Mouse (Mus musculus): ENCODE results near the gene Eif2b4. TPM values are rescaled to one million over a fixed set of nuclear protein-coding genes. Genes with fewer than 3 reads are reported as not detected.
A peak's percentile ranks its signal among the peaks of the same experiment; 100 is the strongest.

Gene Eif2b4
- polyA plus RNA-seq, 1 experiment from 2014 or later = 42.2 TPM

GRCm38 (mm10) chr5:31201042-31201741 is 8.0 kb upstream of the Eif2b4 start:
- H3K27ac ChIP-seq (ENCODE audit: low read length) = peak overlapping the region; percentile 84

GRCm38 (mm10) chr5:31200327-31200768 is 7.1 kb upstream of the Eif2b4 start:
- Histone ChIP-seq H3K27me3 (ENCODE audit: control insufficient read depth, insufficient read depth, low read depth, low read length) (no peaks in the 10 kb centered on the region), H3K4me2 (ENCODE audit: low read depth, low read length) (no peak overlapping the region), H3K36me3 (ENCODE audit: control insufficient read depth, insufficient read depth) (peaks cover 68% of the 10 kb centered on the region), H3K9ac (ENCODE audit: low read depth, low read length) (no peak overlapping the region), H3K27ac (ENCODE audit: low read length) (no peak overlapping the region), H3K4me1 (ENCODE audit: control insufficient read depth, low read depth, low read length) (peaks cover 11% of the 10 kb centered on the region), H3K9me3 (replicated peaks; ENCODE audit: control insufficient read depth, low read length) (no peaks in the 10 kb centered on the region), H3K4me3 (ENCODE audit: low read depth, low read length) (no peak overlapping the region)
- ATAC-seq (ENCODE audit: low read depth) = no peak
- 87% methylated on average over 27 of the region's 27 CpGs for WGBS (ENCODE audit: insufficient replicate concordance)

More at GRCm38 (mm10) chr5:31201042-31201741, 8.0 kb upstream of the Eif2b4 start:
- WGBS (ENCODE audit: insufficient replicate concordance) = 18% methylated on average over 13 of the region's 13 CpGs
- no peak for ATAC-seq (ENCODE audit: low read depth)
- H3K27me3 ChIP-seq (ENCODE audit: control insufficient read depth, insufficient read depth, low read depth, low read length) = no peaks in the 10 kb centered on the region
- peak overlapping the region; percentile 83 for H3K9ac ChIP-seq (ENCODE audit: low read depth, low read length)
- H3K4me1 ChIP-seq (ENCODE audit: control insufficient read depth, low read depth, low read length) = peaks cover 11% of the 10 kb centered on the region
- peak overlapping the region; percentile 85 for H3K4me3 ChIP-seq (ENCODE audit: low read depth, low read length)
- H3K36me3 ChIP-seq (ENCODE audit: control insufficient read depth, insufficient read depth) = peaks cover 66% of the 10 kb centered on the region
- peak overlapping the region; percentile 55 for H3K4me2 ChIP-seq (ENCODE audit: low read depth, low read length)
- no peaks in the 10 kb centered on the region for H3K9me3 ChIP-seq (replicated peaks; ENCODE audit: control insufficient read depth, low read length)

GRCm38 (mm10) chr5:31199893-31200292 is 6.7 kb upstream of the Eif2b4 start:
- Histone ChIP-seq H3K27me3 (ENCODE audit: control insufficient read depth, insufficient read depth, low read depth, low read length) (no peaks in the 10 kb centered on the region), H3K4me3 (ENCODE audit: low read depth, low read length) (no peak overlapping the region), H3K4me1 (ENCODE audit: control insufficient read depth, low read depth, low read length) (peaks cover 11% of the 10 kb centered on the region), H3K27ac (ENCODE audit: low read length) (no peak overlapping the region), H3K9me3 (replicated peaks; ENCODE audit: control insufficient read depth, low read length) (no peaks in the 10 kb centered on the region), H3K36me3 (ENCODE audit: control insufficient read depth, insufficient read depth) (peaks cover 66% of the 10 kb centered on the region), H3K4me2 (ENCODE audit: low read depth, low read length) (no peak overlapping the region), H3K9ac (ENCODE audit: low read depth, low read length) (no peak overlapping the region)
- no peak for ATAC-seq (ENCODE audit: low read depth)
- WGBS (ENCODE audit: insufficient replicate concordance) = 74% methylated on average over 9 of the region's 9 CpGs

GRCm38 (mm10) chr5:31199321-31199892 is 6.2 kb upstream of the Eif2b4 start:
- H3K27ac ChIP-seq (ENCODE audit: low read length) = no peak overlapping the region

GRCm38 (mm10) chr5:31198616-31199320 is 5.5 kb upstream of the Eif2b4 start:
- Histone ChIP-seq H3K4me1 (ENCODE audit: control insufficient read depth, low read depth, low read length) (peaks cover 21% of the 10 kb centered on the region), H3K4me3 (ENCODE audit: low read depth, low read length) (no peak overlapping the region), H3K36me3 (ENCODE audit: control insufficient read depth, insufficient read depth) (peaks cover 58% of the 10 kb centered on the region)

More at GRCm38 (mm10) chr5:31199321-31199892, 6.2 kb upstream of the Eif2b4 start:
- no peak overlapping the region for H3K9ac ChIP-seq (ENCODE audit: low read depth, low read length)
- H3K4me3 ChIP-seq (ENCODE audit: low read depth, low read length) = no peak overlapping the region
- no peaks in the 10 kb centered on the region for H3K9me3 ChIP-seq (replicated peaks; ENCODE audit: control insufficient read depth, low read length)
- 90% methylated on average over 19 of the region's 19 CpGs for WGBS (ENCODE audit: insufficient replicate concordance)
- H3K27me3 ChIP-seq (ENCODE audit: control insufficient read depth, insufficient read depth, low read depth, low read length) = no peaks in the 10 kb centered on the region
- peaks cover 16% of the 10 kb centered on the region for H3K4me1 ChIP-seq (ENCODE audit: control insufficient read depth, low read depth, low read length)
- H3K4me2 ChIP-seq (ENCODE audit: low read depth, low read length) = no peak overlapping the region
- H3K36me3 ChIP-seq (ENCODE audit: control insufficient read depth, insufficient read depth) = peaks cover 63% of the 10 kb centered on the region
- no peak for ATAC-seq (ENCODE audit: low read depth)

GRCm38 (mm10) chr5:31198170-31198569 is 4.9 kb upstream of the Eif2b4 start:
- 80% methylated on average over 9 of the region's 9 CpGs for WGBS (ENCODE audit: insufficient replicate concordance)
- Histone ChIP-seq H3K9ac (ENCODE audit: low read depth, low read length) (no peak overlapping the region), H3K4me1 (ENCODE audit: control insufficient read depth, low read depth, low read length) (peaks cover 21% of the 10 kb centered on the region), H3K36me3 (ENCODE audit: control insufficient read depth, insufficient read depth) (peaks cover 58% of the 10 kb centered on the region), H3K4me3 (ENCODE audit: low read depth, low read length) (no peak overlapping the region), H3K9me3 (replicated peaks; ENCODE audit: control insufficient read depth, low read length) (no peaks in the 10 kb centered on the region), H3K27ac (ENCODE audit: low read length) (no peak overlapping the region), H3K27me3 (ENCODE audit: control insufficient read depth, insufficient read depth, low read depth, low read length) (no peaks in the 10 kb centered on the region), H3K4me2 (ENCODE audit: low read depth, low read length) (no peak overlapping the region)
- ATAC-seq (ENCODE audit: low read depth) = no peak

More at GRCm38 (mm10) chr5:31198616-31199320, 5.5 kb upstream of the Eif2b4 start:
- no peaks in the 10 kb centered on the region for H3K9me3 ChIP-seq (replicated peaks; ENCODE audit: control insufficient read depth, low read length)
- H3K4me2 ChIP-seq (ENCODE audit: low read depth, low read length) = no peak overlapping the region
- no peaks in the 10 kb centered on the region for H3K27me3 ChIP-seq (ENCODE audit: control insufficient read depth, insufficient read depth, low read depth, low read length)
- no peak for ATAC-seq (ENCODE audit: low read depth)
- 74% methylated on average over 5 of the region's 5 CpGs for WGBS (ENCODE audit: insufficient replicate concordance)
- no peak overlapping the region for H3K27ac ChIP-seq (ENCODE audit: low read length)
- no peak overlapping the region for H3K9ac ChIP-seq (ENCODE audit: low read depth, low read length)

GRCm38 (mm10) chr5:31197072-31197471 is 3.8 kb upstream of the Eif2b4 start:
- no peak for ATAC-seq (ENCODE audit: low read depth)
- no peak overlapping the region for H3K9ac ChIP-seq (ENCODE audit: low read depth, low read length)
- peaks cover 51% of the 10 kb centered on the region for H3K36me3 ChIP-seq (ENCODE audit: control insufficient read depth, insufficient read depth)
- no peak overlapping the region for H3K4me2 ChIP-seq (ENCODE audit: low read depth, low read length)
- no peaks in the 10 kb centered on the region for H3K27me3 ChIP-seq (ENCODE audit: control insufficient read depth, insufficient read depth, low read depth, low read length)
- no peak overlapping the region for H3K27ac ChIP-seq (ENCODE audit: low read length)
- H3K4me3 ChIP-seq (ENCODE audit: low read depth, low read length) = no peak overlapping the region
- peaks cover 15% of the 10 kb centered on the region for H3K4me1 ChIP-seq (ENCODE audit: control insufficient read depth, low read depth, low read length)
- WGBS (ENCODE audit: insufficient replicate concordance) = 91% methylated on average over 12 of the region's 12 CpGs
- H3K9me3 ChIP-seq (replicated peaks; ENCODE audit: control insufficient read depth, low read length) = no peaks in the 10 kb centered on the region

- WGBS (ENCODE audit: insufficient replicate concordance) = 94% methylated on average over 10 of the region's 10 CpGs
- ATAC-seq (ENCODE audit: low read depth) = no peak
- no peaks in the 10 kb centered on the region for H3K9me3 ChIP-seq (replicated peaks; ENCODE audit: control insufficient read depth, low read length)
- peaks cover 21% of the 10 kb centered on the region for H3K4me1 ChIP-seq (ENCODE audit: control insufficient read depth, low read depth, low read length)
- H3K27me3 ChIP-seq (ENCODE audit: control insufficient read depth, insufficient read depth, low read depth, low read length) = no peaks in the 10 kb centered on the region
- H3K9ac ChIP-seq (ENCODE audit: low read depth, low read length) = no peak overlapping the region
- no peak overlapping the region for H3K4me2 ChIP-seq (ENCODE audit: low read depth, low read length)
- no peak overlapping the region for H3K4me3 ChIP-seq (ENCODE audit: low read depth, low read length)
- no peak overlapping the region for H3K27ac ChIP-seq (ENCODE audit: low read length)
- H3K36me3 ChIP-seq (ENCODE audit: control insufficient read depth, insufficient read depth) = peaks cover 51% of the 10 kb centered on the region
Measured at GRCm38 (mm10) chr5:31196207-31196606, 3.0 kb upstream of the Eif2b4 start.

GRCm38 (mm10) chr5:31195671-31196070 is 2.4 kb upstream of the Eif2b4 start:
- no peaks in the 10 kb centered on the region for H3K27me3 ChIP-seq (ENCODE audit: control insufficient read depth, insufficient read depth, low read depth, low read length)
- no peak overlapping the region for H3K4me3 ChIP-seq (ENCODE audit: low read depth, low read length)
- 79% methylated on average over 4 of the region's 4 CpGs for WGBS (ENCODE audit: insufficient replicate concordance)
- H3K9ac ChIP-seq (ENCODE audit: low read depth, low read length) = no peak overlapping the region
- H3K36me3 ChIP-seq (ENCODE audit: control insufficient read depth, insufficient read depth) = peaks cover 55% of the 10 kb centered on the region
- H3K4me2 ChIP-seq (ENCODE audit: low read depth, low read length) = no peak overlapping the region
- peaks cover 20% of the 10 kb centered on the region for H3K4me1 ChIP-seq (ENCODE audit: control insufficient read depth, low read depth, low read length)
- H3K27ac ChIP-seq (ENCODE audit: low read length) = no peak overlapping the region
- no peak for ATAC-seq (ENCODE audit: low read depth)
- H3K9me3 ChIP-seq (replicated peaks; ENCODE audit: control insufficient read depth, low read length) = no peaks in the 10 kb centered on the region
